Mouse (Mus musculus) embryonic fibroblast, embryonic 13.5 days (primary cell): ENCODE data around the gene Racgap1.

ENCODE experiments used
- CTCF ChIP-seq: IDR thresholded peaks from 2 replicates; pipeline ENCODE4 v1.5.1; 2011; ENCODE audit warnings: mild to moderate bottlenecking, control low read depth, low read length, moderate library complexity, borderline replicate concordance; ENCODE audit not compliant: insufficient read depth
- POLR2A ChIP-seq: IDR thresholded peaks from 2 replicates; pipeline ENCODE4 v1.6.1; 2011; ENCODE audit warnings: low read depth, mild to moderate bottlenecking, control low read depth, low read length, moderate library complexity

DNA sequence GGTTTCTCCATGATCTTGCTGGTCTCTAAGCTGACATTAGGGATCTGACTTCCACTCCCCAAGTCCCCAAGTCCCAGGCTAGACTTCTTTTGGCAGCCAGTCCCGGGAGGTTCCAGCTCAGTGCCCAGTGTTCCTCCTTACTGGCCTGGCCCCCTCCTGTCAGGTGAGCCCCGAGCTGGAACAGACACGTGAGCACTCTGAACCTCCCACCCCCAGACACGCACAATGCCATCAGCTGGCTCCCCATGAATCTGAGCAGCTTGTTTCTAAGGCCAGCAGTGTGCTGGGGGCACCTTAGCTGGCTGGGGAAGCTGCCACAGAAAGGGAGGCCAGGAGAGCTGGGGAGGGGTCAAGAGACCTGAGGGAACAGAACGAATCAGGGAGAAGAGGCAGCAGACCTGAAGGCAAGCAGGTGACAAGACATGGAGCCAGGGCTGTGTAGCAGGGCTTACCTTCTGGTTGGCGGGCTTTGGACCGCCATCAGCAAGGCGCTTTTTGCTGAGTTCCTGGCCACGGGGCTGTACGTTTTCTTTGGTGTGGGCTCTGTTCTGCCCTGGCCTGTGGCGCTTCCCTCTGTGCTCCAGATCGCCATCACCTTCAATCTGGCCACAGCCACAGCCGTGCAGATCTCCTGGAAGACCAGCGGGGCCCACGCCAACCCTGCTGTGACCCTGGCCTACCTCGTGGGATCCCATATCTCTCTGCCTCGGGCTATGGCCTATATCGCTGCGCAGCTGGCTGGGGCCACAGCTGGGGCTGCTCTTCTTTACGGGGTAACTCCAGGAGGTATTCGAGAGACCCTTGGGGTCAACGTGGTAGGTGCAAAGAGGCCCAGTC lies 50.3 kb downstream of the Racgap1 start, which contains the start of gene Aqp6:
- no peak for TF ChIP-seq POLR2A
- TF ChIP-seq CTCF = no peak
